8 mouse cellular contexts compared by ENCODE assay signal in genomic region chr5:17556073-17556473, GRCm38 (mm10). TPM values are rescaled to one million over a fixed set of nuclear protein-coding genes. Genes with fewer than 3 reads are reported as not detected.
DNase-seq lines count a peak whose midpoint lies in the region; ATAC-seq and TF ChIP-seq lines count a peak whose summit lies in the region.

No protein-coding gene starts in this region.

- H3K4me2 ChIP-seq in hindbrain, postnatal 0 days (ENCODE audit: low read depth, low read length) = no peak overlapping the region
- H3K4me2 ChIP-seq in liver, embryonic 12.5 days = no peak overlapping the region

- no peaks in the 10 kb centered on the region for H3K4me1 ChIP-seq in hindbrain, postnatal 0 days (ENCODE audit: insufficient read depth, low read length)
- H3K4me1 ChIP-seq in thymus, adult 2 months (replicated peaks; ENCODE audit: control insufficient read depth, insufficient read depth, low read length) = no peaks in the 10 kb centered on the region
- no peaks in the 10 kb centered on the region for H3K4me1 ChIP-seq in liver, embryonic 12.5 days

- H3K36me3 ChIP-seq in hindbrain, postnatal 0 days (ENCODE audit: insufficient read depth, low read length) = no peaks in the 10 kb centered on the region
- H3K36me3 ChIP-seq in thymus, adult 2 months (ENCODE audit: control insufficient read depth, insufficient read depth, low read length) = no peaks in the 10 kb centered on the region
- H3K36me3 ChIP-seq in liver, embryonic 12.5 days = no peaks in the 10 kb centered on the region

- DNase-seq in adrenal gland, adult (ENCODE audit: inconsistent age in 2 of 2, low spot score in 1 of 2) = peak; percentile 53 to 82
- no peak for DNase-seq in adrenal gland, postnatal 4 days (ENCODE audit: low spot score in 2 of 2)
- DNase-seq in 3134 (ENCODE audit: extremely low read depth, insufficient read length, low spot score) = peak; percentile 48
- peak; percentile 19 for DNase-seq in embryo, embryonic 11 days
- DNase-seq in hindbrain, postnatal 0 days (ENCODE audit: low spot score) = peak; percentile 13
- no peak for DNase-seq in thymus, adult 2 months

- H3K27ac ChIP-seq in hindbrain, postnatal 0 days = no peak overlapping the region
- no peak overlapping the region for H3K27ac ChIP-seq in thymus, adult 2 months (ENCODE audit: control insufficient read depth, insufficient read depth, low read length)
- H3K27ac ChIP-seq in liver, embryonic 12.5 days = no peak overlapping the region

- H3K4me3 ChIP-seq in hindbrain, postnatal 0 days (ENCODE audit: low read length) = no peak overlapping the region
- H3K4me3 ChIP-seq in thymus, adult 2 months (ENCODE audit: control insufficient read depth, insufficient read depth, low read length) = no peak overlapping the region
- no peak overlapping the region for H3K4me3 ChIP-seq in liver, embryonic 12.5 days

- no peaks in the 10 kb centered on the region for H3K9me3 ChIP-seq in hindbrain, postnatal 0 days (ENCODE audit: low read length)
- no peaks in the 10 kb centered on the region for H3K9me3 ChIP-seq in liver, embryonic 12.5 days (replicated peaks)

- no peak for TF ChIP-seq POLR2A in thymus, adult 2 months (IDR thresholded peaks at IDR 0.05; ENCODE audit: control insufficient read depth, extremely low read depth, insufficient read depth, low read length, poor library complexity)

- H3K27me3 ChIP-seq in hindbrain, postnatal 0 days (ENCODE audit: insufficient read depth, low read length) = no peaks in the 10 kb centered on the region
- no peaks in the 10 kb centered on the region for H3K27me3 ChIP-seq in thymus, adult 2 months (ENCODE audit: control insufficient read depth, insufficient read depth, low read length)
- no peaks in the 10 kb centered on the region for H3K27me3 ChIP-seq in liver, embryonic 12.5 days (replicated peaks)

- peak; percentile 80 for ATAC-seq in hindbrain, postnatal 0 days
- peak; percentile 66 for ATAC-seq in megakaryocyte, adult 5-6 weeks (ENCODE audit: poor library complexity, severe bottlenecking)
- ATAC-seq in liver, embryonic 12.5 days = no peak

- WGBS in hindbrain, postnatal 0 days = 20% methylated on average over 7 of the region's 7 CpGs
- WGBS in thymus, adult 2 months = 6% methylated on average over 7 of the region's 7 CpGs
- 38% methylated on average over 7 of the region's 7 CpGs for WGBS in liver, embryonic 12.5 days (ENCODE audit: insufficient replicate concordance)

- no peak for TF ChIP-seq CTCF in hindbrain, postnatal 0 days (IDR thresholded peaks at IDR 0.05; ENCODE audit: low read depth)
- no peak for TF ChIP-seq CTCF in thymus, adult 2 months (IDR thresholded peaks at IDR 0.05; ENCODE audit: borderline replicate concordance, control insufficient read depth, extremely low read depth, insufficient read depth, low read length, poor library complexity)

- no peak overlapping the region for H3K9ac ChIP-seq in hindbrain, postnatal 0 days (replicated peaks; ENCODE audit: low read length)
- no peak overlapping the region for H3K9ac ChIP-seq in liver, embryonic 12.5 days

RNA-seq across cellular contexts. Expression of gene Sema3c, which starts 18.0 kb away (rescaled TPM):
- 10 to 100 TPM; 24.2 to 37.8 TPM for total RNA-seq in adrenal gland, postnatal 4 days (2021)
- 23.5 and 26.1 TPM in 2 replicates for total RNA-seq in hindbrain, postnatal 0 days (2014; rRNA removed)
- 11.3 and 11.6 TPM in 2 replicates for polyA plus RNA-seq in hindbrain, postnatal 0 days (2015; fragmentation: Nextera tagmentation; extraction: Ambion mirVana)
- total RNA-seq in megakaryocyte, adult 5-6 weeks (2015) = not detected in 2 replicates
- not detected in 2 replicates for total RNA-seq in megakaryocyte, adult 5-6 weeks (2017)
- 0.56 and 1.2 TPM in 2 replicates for polyA plus RNA-seq in thymus, adult 2 months (2012; rRNA removed)
- polyA plus RNA-seq in liver, embryonic 12.5 days (2016; fragmentation: Nextera tagmentation; extraction: Ambion mirVana) = 1.2 TPM in 2 replicates

Comparison
In these comparisons a context has a peak if more than half of its experiments do, and no peak if none do; other contexts are left out.
1. DNase-seq: peak in adrenal gland, adult (2 of 2), 3134 (single experiment), embryo, embryonic 11 days (single experiment) and hindbrain, postnatal 0 days (single experiment); none in adrenal gland, postnatal 4 days (0 of 2) and thymus, adult 2 months (single experiment).
2. RNA of gene Sema3c, which starts 18.0 kb away (total RNA-seq): 24.2 to 37.8 TPM in adrenal gland, postnatal 4 days and 23.5 to 26.1 TPM in hindbrain, postnatal 0 days; not detected in megakaryocyte, adult 5-6 weeks; every median in the first group is over 10 times any median in the second.